Mouse (Mus musculus) left cerebral cortex, adult 9 months (tissue): Measurements from ENCODE around the gene Zfp42.
"Not testable (repeated sequence)": the region's sequence is repeated elsewhere in the genome, so short reads cannot be mapped to it uniquely, and the experiment has no call there.

ENCODE experiments used
- DNase-seq, 2 experiments: peaks; one replicate each; pipeline ENCODE4 v3.0.0; 2022; ENCODE audit warnings: low spot score in 2 of 2

The Zfp42 gene

GRCm38 (mm10) chr8:43306896-43307295, at the start of gene Zfp42:
TSS of gene Zfp42 (minus strand) at chr8:43306980.
- DNase-seq: no peak

- peak in 1 of 2 experiments; percentile 0 for DNase-seq
These were observed 49.4 kb upstream of the Zfp42 start for GRCm38 (mm10) chr8:43356069-43356770.

- not testable (repeated sequence) for DNase-seq
These were observed 45.5 kb upstream of the Zfp42 start for GRCm38 (mm10) chr8:43352241-43352640.

- no peak for DNase-seq
These were observed 31.8 kb upstream of the Zfp42 start for GRCm38 (mm10) chr8:43338555-43338954.

- DNase-seq: no peak
These were observed 26.7 kb upstream of the Zfp42 start for GRCm38 (mm10) chr8:43333465-43333864.

GRCm38 (mm10) chr8:43331657-43332056, 24.9 kb upstream of the Zfp42 start:
- no peak for DNase-seq

GRCm38 (mm10) chr8:43329913-43330705, 23.3 kb upstream of the Zfp42 start:
- DNase-seq: no peak

GRCm38 (mm10) chr8:43328666-43329065, 21.9 kb upstream of the Zfp42 start:
- no peak for DNase-seq

GRCm38 (mm10) chr8:43320771-43321170, 14.0 kb upstream of the Zfp42 start:
- no peak for DNase-seq

GRCm38 (mm10) chr8:43308213-43308612, 1.4 kb upstream of the Zfp42 start:
- no peak for DNase-seq

GRCm38 (mm10) chr8:43305676-43306075, 1.1 kb downstream of the Zfp42 start:
- DNase-seq: no peak

GRCm38 (mm10) chr8:43299796-43300195, 7.0 kb downstream of the Zfp42 start:
- DNase-seq: no peak

- DNase-seq: no peak
These were observed 11.0 kb downstream of the Zfp42 start for GRCm38 (mm10) chr8:43295826-43296225.

GRCm38 (mm10) chr8:43294191-43294590, 12.6 kb downstream of the Zfp42 start:
- no peak for DNase-seq

GRCm38 (mm10) chr8:43290424-43291111, 16.2 kb downstream of the Zfp42 start:
- no peak for DNase-seq

- no peak for DNase-seq
These were observed 17.0 kb downstream of the Zfp42 start for GRCm38 (mm10) chr8:43289781-43290180.

- DNase-seq: no peak
These were observed 17.9 kb downstream of the Zfp42 start for GRCm38 (mm10) chr8:43288840-43289239.

GRCm38 (mm10) chr8:43287456-43287855, 19.3 kb downstream of the Zfp42 start:
- DNase-seq: no peak

GRCm38 (mm10) chr8:43283231-43283630, 23.5 kb downstream of the Zfp42 start:
- DNase-seq: no peak

GRCm38 (mm10) chr8:43278397-43278796, 28.4 kb downstream of the Zfp42 start:
- DNase-seq: no peak

- no peak for DNase-seq
These were observed 45.8 kb downstream of the Zfp42 start for GRCm38 (mm10) chr8:43260961-43261360.

- DNase-seq: no peak
These were observed 48.9 kb downstream of the Zfp42 start for GRCm38 (mm10) chr8:43257886-43258285.

GRCm38 (mm10) chr8:43255695-43256094, 51.1 kb downstream of the Zfp42 start:
- no peak for DNase-seq
